Mouse (Mus musculus): ENCODE results near the gene Mixl1. TPM values are rescaled to one million over a fixed set of nuclear protein-coding genes. Genes with fewer than 3 reads are reported as not detected.

Mixl1 gene
- polyA plus RNA-seq (2015; fragmentation: Nextera tagmentation; extraction: Ambion mirVana) = not detected in 2 replicates

DNA sequence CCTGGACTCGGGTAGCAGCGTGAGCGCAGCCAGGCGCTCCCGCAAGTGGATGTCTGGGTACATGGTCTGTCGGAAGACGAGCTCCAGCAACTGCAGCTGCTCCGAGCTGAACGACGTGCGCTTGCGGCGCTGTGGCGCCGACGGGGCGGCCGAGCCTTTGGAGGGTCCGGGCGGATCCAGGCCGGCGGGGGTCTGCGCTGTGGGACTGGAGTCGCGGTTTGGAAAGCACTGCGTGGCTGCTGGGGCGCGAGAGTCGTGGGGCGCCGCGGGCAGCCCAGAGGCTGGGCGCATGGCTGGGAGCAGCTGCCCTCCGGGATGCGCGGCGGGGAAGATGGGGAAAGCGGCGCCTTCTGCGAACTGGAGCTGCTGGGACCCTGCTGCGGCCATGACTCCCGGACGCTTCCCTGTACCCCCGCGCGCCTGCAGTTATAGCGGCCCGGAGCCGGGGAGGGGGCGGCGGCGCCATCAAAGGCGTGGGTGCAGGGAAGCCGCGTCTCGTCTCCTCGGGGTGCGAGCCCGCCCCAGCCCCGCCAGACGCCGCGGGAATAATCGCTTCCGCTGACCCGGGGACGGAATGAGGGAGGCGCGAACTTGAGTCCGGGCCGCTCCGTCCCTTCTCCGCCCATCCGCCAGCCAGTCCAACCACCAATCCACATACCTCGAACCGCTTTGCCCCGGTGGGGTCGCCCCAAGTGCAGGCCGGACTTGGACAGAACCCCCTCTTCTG, at the start of gene Mixl1:
Gene Mixl1, minus strand, starts transcription at position 409 of the 727 bp plus-strand sequence.

DNA sequence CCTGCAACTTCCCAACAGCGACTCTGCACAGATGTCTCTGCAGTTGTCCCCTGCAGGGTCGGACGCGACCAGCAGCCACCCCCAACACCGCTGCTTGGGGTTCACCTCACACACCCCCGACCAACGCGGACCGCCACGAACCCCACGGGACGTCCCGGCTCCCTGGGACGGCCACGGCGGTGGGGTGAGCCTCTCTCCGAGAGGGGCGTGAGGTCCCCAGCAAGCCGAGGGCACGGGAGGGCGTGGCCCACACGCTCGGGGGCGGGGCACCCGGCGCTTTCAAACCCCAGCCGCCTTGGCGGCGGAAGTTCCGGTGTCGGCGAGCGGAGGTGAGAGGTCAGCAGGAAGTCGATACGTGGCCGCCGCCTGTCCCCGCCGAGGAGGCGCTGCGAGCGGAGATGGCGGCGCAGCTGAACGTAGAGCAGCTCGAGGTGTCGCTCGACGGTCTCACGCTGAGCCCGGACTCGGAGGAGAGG, 28.9 kb upstream of the Mixl1 start, which contains the start of gene Acbd3:
Gene Acbd3, plus strand, starts transcription at position 340 of the 476 bp plus-strand sequence.

Other genes starting within 250 kb of the Mixl1 start
- gene Stum, start 213.5 kb downstream of the Mixl1 start, polyA plus RNA-seq (2015; fragmentation: Nextera tagmentation; extraction: Ambion mirVana) = 38.6 and 43.0 TPM in 2 replicates
- 51.4 and 55.0 TPM in 2 replicates for gene Parp1, start 128.1 kb downstream of the Mixl1 start, polyA plus RNA-seq (2015; fragmentation: Nextera tagmentation; extraction: Ambion mirVana)
- 3.6 and 4.2 TPM in 2 replicates for gene Lin9, start 55.9 kb downstream of the Mixl1 start, polyA plus RNA-seq (2015; fragmentation: Nextera tagmentation; extraction: Ambion mirVana)
- 20.6 and 21.7 TPM in 2 replicates for gene Acbd3, start 29.0 kb upstream of the Mixl1 start, polyA plus RNA-seq (2015; fragmentation: Nextera tagmentation; extraction: Ambion mirVana)
- gene H3f3a, start 116.9 kb upstream of the Mixl1 start, polyA plus RNA-seq (2015; fragmentation: Nextera tagmentation; extraction: Ambion mirVana) = 1,707 and 1,709 TPM in 2 replicates
- gene Sde2, start 154.1 kb upstream of the Mixl1 start, polyA plus RNA-seq (2015; fragmentation: Nextera tagmentation; extraction: Ambion mirVana) = 21.3 and 24.1 TPM in 2 replicates
- 5.2 and 6.1 TPM in 2 replicates for gene Lefty2, start 196.1 kb upstream of the Mixl1 start, polyA plus RNA-seq (2015; fragmentation: Nextera tagmentation; extraction: Ambion mirVana)
- gene Pycr2, start 207.3 kb upstream of the Mixl1 start, polyA plus RNA-seq (2015; fragmentation: Nextera tagmentation; extraction: Ambion mirVana) = 62.8 and 68.7 TPM in 2 replicates
- gene Lefty1, start 238.0 kb upstream of the Mixl1 start, polyA plus RNA-seq (2015; fragmentation: Nextera tagmentation; extraction: Ambion mirVana) = 0.23 and 1.1 TPM in 2 replicates
- 3.5 and 3.6 TPM in 2 replicates for gene Tmem63a, start 245.3 kb upstream of the Mixl1 start, polyA plus RNA-seq (2015; fragmentation: Nextera tagmentation; extraction: Ambion mirVana)

Measured in neural tube, postnatal 0 days (tissue).